Mouse (Mus musculus) urinary bladder, postnatal 10 days (tissue): ENCODE measurements around the gene Zfp706.

ENCODE experiments used
- DNase-seq: peaks from one replicate; pipeline ENCODE4 v3.0.0; 2022; ENCODE audit warnings: low spot score

The Zfp706 gene

DNA sequence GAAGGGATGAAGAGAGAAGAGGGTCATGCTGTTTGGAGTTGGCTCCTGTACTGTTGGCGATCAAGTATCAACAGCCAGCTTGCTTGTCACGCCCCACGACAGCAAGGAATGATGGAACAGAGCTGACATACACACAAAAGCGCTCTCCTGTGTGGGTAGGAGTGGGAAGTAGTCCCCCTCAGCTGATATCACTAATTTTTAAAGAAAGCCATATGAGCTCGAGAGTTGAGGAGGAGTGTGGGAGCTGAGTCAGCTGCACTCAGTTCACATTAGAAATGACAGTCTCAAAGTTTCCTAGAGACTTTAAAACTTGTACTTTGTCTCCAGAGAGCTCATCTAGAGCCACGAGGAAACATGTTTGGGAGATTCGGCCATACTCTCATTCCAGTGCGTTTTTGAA, 29.8 kb downstream of the Zfp706 start:
- no peak for DNase-seq

DNA sequence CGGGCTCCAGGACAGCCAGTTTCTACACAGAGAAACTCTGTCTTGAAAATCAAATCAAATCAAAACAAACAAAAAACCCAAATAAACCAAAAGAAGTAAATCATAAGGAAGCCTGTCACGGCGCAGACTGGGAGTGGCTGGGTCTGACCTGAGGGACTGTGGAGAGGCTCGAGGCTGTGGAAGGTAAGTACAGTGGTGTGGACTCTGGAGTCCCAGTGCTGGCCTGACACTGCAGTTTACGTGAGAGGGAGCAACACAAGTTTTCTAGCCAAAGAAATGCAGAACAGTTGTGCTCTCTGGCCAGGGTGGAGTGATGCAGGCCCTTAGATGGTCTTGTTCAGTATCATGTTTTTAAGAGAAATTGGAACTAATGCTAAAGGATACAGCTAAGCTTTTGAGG, 31.9 kb downstream of the Zfp706 start:
- DNase-seq, result no peak

DNA sequence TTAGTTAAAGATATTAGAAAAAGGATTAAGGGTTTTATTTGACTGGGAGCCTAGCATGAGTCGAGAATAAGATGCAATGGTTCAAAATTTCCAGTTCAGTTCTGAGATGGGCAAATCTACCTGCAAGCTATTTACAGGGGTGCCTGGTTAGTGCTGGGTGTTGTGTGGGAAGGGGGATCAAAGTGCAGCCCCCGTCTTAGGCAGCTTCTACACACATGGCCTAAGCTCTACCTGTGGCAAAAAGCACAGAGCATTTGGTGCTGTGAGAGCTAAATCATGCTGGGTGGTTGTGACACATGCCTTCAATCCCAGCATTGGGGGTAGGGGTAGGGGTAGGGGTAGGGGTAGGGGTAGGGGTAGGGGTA, 32.3 kb downstream of the Zfp706 start:
- no peak for DNase-seq

DNA sequence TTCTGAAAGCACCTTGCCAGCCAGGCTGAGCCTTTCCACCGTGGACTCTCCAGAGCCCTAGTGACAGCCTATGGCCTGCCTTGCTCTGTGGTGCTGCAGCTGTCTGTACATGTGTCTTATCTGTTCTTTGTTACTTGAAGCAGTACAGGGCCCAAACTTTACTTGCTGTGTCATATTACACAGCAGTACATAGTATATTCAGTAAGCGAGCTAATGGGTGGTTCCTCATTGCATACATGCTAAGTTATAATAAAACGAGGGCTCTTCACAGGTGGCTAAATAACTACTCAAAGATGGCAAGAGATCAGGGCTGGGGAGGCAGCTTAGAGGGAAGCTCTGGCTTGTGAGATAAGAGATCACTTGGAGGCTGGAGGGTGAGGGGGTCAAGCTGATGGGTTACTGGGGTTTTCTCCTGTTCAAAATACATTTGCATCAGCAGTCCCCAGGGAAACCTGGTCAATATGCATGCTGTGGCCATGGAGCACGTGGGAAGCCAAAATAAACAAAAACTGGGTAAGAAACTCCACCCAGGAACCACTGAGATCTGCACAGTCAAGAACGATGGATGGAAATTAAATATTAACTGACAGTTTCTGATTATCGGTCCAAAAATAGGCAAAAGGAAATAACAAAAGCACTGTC, 32.8 kb downstream of the Zfp706 start:
- DNase-seq, result no peak

DNA sequence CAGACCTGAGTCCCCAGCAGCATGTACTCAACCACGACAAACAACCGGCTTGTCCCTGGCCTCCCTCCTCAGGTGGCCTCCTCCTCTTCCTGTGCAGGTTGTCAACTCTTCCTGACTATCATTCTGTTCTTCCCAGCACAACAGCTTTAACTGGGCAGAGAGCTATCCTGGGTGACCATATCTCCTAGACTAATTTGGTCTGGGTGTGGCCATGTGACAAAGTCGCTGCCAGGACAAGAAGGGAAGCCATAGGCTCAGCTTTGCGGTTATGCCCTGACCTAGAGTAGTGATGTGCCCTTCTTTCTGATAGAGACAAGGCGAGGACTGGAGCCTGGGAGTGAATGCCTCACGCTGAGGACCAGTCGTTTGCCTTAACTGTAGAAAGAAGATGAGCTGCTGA, 33.9 kb downstream of the Zfp706 start:
- no peak for DNase-seq

DNA sequence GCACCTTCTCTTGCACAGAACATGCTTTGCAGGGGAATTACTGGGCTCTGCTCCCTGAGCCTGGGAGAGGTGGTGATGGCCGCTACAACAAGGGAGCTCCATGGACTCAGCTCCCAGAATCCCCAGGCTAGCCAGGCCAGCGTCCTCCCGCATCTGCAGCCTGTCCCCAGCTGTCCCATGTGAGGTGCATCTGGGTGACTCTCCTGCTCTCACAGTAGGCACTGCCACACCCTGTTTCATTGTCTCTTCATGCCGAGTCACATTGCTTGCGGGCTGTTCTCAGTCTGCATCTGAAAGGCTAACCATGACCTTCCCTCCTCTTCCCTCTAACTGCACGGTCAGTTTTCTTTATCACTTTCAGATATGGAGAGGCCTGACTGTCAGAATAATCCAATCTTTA, 34.3 kb downstream of the Zfp706 start:
- no peak for DNase-seq

DNA sequence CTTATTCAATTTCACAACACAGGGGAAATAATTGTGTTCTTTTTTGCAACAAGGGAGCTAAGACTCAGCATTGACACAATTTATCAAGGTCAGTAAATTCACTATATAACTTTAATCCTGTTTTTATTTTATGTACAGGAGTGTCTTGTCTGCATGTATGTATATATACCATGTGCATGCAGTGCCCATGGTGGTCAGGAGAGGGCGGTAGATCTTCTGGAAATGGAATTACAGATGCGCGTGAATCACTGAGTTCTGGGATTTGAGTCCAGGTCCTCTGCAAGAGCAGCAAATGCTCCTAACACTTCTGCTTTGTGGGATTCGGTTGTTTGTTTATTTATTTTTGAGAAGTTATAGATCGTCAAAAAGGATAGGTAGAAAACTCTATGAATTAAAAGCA, 37.8 kb downstream of the Zfp706 start:
- DNase-seq, result no peak

DNA sequence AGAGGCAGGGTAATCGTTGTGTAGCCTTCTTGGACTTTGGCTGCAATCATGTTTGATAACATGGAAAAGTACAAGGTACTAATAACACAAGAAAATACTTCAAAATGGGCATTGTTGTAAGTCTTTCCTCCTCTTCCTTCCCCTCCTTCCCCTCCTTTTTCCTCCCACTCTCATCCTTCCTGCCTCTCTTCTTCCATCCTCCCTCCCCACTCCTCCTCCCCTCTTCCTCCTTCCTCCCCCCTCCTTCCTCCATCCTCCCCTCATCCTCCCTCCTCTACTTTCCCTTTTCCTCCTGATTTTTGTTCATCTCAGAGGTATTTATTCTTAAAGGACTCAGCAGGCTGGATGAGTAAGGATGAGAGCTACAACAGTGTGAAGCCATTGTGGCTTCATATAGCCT, 39.3 kb downstream of the Zfp706 start:
- DNase-seq, result no peak

DNA sequence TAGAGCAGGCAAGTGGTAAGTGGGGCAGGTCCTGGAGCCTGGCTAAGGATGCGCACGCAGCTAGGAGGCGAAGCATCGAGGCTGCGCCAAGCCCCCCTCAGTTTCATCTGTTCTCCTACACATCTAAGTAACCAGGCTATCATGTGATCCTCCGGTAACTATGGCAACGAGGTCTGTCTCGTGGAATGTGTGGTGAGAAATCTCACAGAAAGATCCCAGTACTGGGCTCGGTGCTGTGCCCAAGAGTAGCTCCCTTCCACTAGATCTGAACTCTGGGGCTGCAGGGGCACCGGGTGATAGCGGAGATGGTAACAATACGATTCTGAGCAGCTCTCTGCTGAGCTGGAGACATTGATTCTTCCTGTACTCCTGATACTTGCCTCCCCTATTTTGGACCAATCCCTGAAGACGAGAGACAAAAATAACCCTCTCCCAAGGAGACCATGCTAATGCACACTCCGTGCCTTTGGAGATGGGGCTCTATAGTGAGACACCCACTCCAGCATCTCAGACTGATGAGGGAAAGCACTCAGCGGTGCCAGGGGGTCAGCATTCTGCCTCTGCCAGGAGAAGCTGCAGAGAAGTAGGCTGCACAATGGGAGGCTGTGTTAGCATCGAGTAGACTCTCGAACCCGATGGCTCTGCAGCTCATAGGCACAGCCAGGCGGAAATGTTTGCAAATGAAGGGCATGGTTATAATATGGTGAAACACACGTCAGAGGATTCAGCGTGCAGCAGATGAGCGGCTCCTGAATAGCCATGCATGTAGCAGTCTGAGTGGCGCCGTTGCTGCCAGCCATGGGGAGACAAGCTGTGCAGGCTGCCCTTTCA, 40.0 kb downstream of the Zfp706 start:
- no peak for DNase-seq

GRCm38 (mm10) chr15:36966940-36967339, 40.6 kb downstream of the Zfp706 start:
- no peak for DNase-seq

DNA sequence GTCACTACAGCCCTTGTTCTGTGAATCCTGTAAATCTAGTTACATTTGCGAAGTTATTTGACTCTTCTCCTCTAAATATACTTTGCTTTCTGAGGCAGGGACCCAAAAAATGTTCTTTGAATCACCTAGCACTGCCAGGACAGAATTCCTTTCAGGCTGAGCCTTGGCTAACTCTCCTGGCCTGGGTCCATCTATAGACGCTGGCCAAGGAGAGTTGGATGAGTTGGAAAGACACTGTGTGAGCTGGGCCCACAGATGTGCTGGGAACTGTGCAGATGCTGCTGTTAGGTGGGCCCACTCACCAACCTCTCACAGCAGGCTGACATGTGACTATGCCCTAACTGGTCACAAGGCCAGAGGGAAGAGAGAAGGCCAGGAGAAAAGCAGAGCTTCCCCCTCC, 41.1 kb downstream of the Zfp706 start:
- no peak for DNase-seq

- no peak for DNase-seq
These were observed 41.8 kb downstream of the Zfp706 start for GRCm38 (mm10) chr15:36965743-36966142.

GRCm38 (mm10) chr15:36962931-36963330, 44.6 kb downstream of the Zfp706 start:
- no peak for DNase-seq

DNA sequence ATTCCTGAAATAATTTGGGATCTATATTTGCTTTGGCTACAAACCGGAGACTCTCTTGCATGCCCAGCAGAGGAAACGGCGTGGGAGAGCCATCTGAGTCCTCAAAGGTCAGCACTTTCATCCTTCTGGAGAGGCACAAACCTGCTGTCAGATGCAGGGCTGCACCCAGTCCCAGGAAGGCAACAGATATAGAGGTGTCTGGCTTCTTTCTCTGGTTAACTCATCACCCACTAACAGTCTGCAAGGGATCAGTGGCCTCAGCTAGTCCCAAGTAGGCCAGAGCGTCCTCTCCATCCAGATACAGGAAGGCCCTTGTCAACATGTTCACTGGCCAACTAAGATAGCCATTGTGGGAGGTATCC, 46.7 kb downstream of the Zfp706 start:
- no peak for DNase-seq

DNA sequence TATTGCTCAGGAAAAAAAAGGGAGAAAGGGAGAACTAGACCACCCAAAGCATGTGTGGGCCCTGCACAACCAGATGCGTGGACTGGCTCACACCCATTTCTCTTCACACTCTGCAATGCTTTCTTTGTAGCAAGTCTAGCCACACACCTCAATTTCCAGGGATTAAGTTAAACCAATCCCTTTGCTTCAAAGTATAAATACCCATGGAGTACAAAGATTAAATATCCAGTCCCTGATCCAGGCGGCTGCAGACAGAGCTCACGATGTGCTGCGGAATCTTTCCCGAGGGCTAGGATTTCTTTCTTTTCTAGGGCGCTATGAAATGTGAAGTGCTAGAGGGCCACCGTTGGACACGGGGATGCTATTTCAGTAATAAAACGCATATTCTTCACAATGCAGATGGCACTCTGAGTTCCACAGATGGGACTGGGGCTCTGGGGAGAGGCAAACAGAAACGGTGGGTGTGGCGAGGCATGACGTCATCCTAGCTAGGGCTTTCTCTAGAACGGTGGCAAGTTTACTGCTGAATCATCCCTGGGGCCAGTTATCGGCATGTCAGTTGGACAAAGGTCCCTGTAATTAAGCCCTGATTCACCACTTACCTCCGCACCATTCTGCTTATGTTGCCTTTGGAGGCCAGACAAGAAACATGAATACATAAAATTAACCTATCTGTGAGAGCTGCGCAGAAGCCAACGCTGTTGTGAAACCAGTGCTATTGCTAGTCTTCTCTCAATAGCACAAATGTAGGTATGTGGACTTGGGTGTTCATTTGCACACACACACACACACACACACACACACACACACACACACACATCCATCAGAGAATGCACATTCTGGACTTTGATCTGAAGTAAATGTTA, 47.3 kb downstream of the Zfp706 start:
- no peak for DNase-seq

DNA sequence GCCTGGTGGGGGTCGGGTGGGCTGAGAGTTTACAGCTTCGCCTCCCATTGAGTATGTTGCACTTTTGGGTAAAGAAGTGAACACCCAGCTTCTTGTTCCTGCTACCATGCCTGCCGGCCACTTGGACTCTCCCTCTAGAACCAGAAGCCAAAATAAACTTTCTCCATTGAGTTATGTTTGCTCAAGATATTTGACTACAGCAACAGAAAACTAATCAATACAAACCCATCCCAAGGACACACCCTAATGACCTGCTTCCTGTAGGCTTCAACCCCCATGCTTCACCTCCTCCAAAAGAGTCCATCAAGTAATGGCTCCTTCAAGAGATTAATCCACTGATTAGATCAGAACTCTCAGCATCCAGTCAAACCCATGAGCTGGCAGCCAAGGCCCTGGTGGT, 51.4 kb downstream of the Zfp706 start:
- DNase-seq, result no peak

- no peak for DNase-seq
These were observed 57.3 kb downstream of the Zfp706 start for GRCm38 (mm10) chr15:36950258-36950657.

DNA sequence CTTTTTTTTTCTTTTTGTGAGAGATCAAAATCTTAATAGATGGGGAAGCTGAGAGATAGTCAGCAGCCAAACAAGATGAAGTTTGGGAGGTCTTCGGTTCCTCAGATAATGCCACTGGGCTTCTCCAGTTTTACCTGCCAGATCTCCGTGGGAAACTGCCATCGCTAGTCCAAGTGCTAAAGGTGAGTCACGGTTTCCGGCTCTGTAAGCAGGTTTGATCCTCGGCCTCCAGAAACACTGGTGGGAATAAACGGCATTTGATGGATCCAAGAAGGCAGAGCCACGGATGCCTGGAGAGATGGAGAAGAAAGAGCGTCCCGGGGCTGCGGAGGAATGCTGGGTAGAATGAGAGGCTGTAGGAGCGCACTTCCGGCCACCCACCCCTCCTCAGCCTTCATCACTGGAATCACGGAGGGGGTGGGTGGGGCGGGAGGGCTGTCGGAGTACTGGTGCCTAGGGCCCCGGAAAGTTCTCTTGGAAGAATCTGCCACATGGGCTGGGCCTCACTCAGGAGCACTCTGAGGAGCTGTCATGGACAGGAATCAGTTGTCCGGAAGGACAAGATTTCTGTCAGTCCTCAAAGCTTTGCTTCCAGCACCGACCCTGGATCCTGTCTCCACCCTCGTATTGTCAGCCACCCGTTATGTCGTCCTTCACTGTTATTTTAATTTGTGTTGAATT, 58.6 kb downstream of the Zfp706 start:
- no peak for DNase-seq
